Mouse (Mus musculus) brain, embryonic 18.5 days (tissue): Measurements from ENCODE around the gene Tgfb1.
A peak's percentile ranks its signal among the peaks of the same experiment; 100 is the strongest.

ENCODE experiments used
- DNase-seq: peaks from one replicate; pipeline ENCODE4 v3.0.0-alpha.2; 2012; ENCODE audit warnings: low read depth, low spot score

The Tgfb1 gene

GRCm38 (mm10) chr7:25686680-25687531 is at the start of gene Tgfb1:
Gene Tgfb1 (plus strand): TSS chr7:25687002.
- no peak for DNase-seq

GRCm38 (mm10) chr7:25637099-25637498 is 49.7 kb upstream of the Tgfb1 start:
- DNase-seq: no peak

- no peak for DNase-seq
Measured at GRCm38 (mm10) chr7:25639754-25640153, 47.0 kb upstream of the Tgfb1 start.

- DNase-seq: no peak
Measured at GRCm38 (mm10) chr7:25644136-25644535, 42.7 kb upstream of the Tgfb1 start.

- no peak for DNase-seq
Measured at GRCm38 (mm10) chr7:25644631-25645030, 42.2 kb upstream of the Tgfb1 start.

- no peak for DNase-seq
Measured at GRCm38 (mm10) chr7:25645074-25645473, 41.7 kb upstream of the Tgfb1 start.

GRCm38 (mm10) chr7:25647574-25648123 is 39.2 kb upstream of the Tgfb1 start:
- DNase-seq: no peak

- DNase-seq: no peak
Measured at GRCm38 (mm10) chr7:25649839-25650238, 37.0 kb upstream of the Tgfb1 start.

GRCm38 (mm10) chr7:25651281-25651680 is 35.5 kb upstream of the Tgfb1 start:
- DNase-seq: no peak

GRCm38 (mm10) chr7:25652244-25652759 is 34.5 kb upstream of the Tgfb1 start:
- DNase-seq: no peak

- no peak for DNase-seq
Measured at GRCm38 (mm10) chr7:25655601-25656428, 31.0 kb upstream of the Tgfb1 start.

- DNase-seq: no peak
Measured at GRCm38 (mm10) chr7:25657785-25658184, 29.0 kb upstream of the Tgfb1 start.

GRCm38 (mm10) chr7:25658657-25659472 is 27.9 kb upstream of the Tgfb1 start, which contains the start of the genes Bckdha and Exosc5:
Gene Bckdha (minus strand): TSS chr7:25658981.
Gene Exosc5 (plus strand): TSS chr7:25659164.
- peak; percentile 99 for DNase-seq

GRCm38 (mm10) chr7:25666381-25666780 is 20.4 kb upstream of the Tgfb1 start:
- DNase-seq: no peak

GRCm38 (mm10) chr7:25669158-25669557 is 17.6 kb upstream of the Tgfb1 start:
- no peak for DNase-seq

GRCm38 (mm10) chr7:25669631-25670030 is 17.2 kb upstream of the Tgfb1 start:
- no peak for DNase-seq

GRCm38 (mm10) chr7:25670096-25670495 is 16.7 kb upstream of the Tgfb1 start:
- DNase-seq: no peak

- no peak for DNase-seq
Measured at GRCm38 (mm10) chr7:25671686-25672085, 15.1 kb upstream of the Tgfb1 start.

- DNase-seq: no peak
Measured at GRCm38 (mm10) chr7:25672442-25672841, 14.4 kb upstream of the Tgfb1 start.

GRCm38 (mm10) chr7:25674297-25674696 is 12.5 kb upstream of the Tgfb1 start:
- DNase-seq: no peak

- DNase-seq: no peak
Measured at GRCm38 (mm10) chr7:25674719-25675300, 12.0 kb upstream of the Tgfb1 start, which contains the start of gene Tmem91. Gene Tmem91 (minus strand): TSS chr7:25675166.
